Mouse (Mus musculus): Measurements from ENCODE around the gene Adipoq.

The Adipoq gene

DNA sequence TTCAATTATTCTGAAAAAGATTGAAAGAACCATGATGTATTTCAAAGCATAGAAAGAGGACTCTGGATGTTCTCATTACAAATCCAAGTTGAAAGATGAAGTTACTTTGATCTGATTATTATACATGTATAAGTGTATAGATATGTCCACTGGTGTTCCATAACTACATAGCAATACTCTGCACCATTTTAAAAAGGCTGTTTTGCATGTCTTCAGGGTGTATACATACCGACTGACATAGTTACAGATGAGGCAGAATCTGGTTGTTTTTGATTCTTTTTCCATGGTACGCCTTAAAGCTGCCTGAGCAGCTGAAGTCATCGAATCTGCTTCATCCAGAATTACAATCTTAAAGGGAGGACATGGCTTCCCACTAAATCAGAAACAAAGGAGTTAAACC, 30.9 kb upstream of the Adipoq start:
- DNase-seq (ENCODE audit: low spot score), result no peak

DNA sequence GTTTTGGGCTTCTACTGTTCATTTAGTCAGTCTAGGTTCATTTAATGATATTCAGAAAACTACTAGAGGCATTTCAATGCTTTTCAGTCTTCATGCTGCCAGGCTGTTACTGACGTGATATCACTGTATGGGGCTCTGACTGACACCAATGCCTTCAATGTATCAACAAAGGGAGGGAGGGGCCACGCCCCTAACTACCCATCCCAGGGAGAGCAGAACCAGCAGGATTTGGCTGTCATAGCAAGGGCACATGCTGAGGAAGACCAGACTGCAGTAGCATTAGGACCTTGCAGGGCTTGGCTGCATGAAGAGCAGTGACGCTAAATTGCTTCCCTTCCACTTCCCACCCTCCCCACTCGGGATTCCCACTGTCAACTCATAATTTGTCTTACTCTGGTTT, 29.2 kb upstream of the Adipoq start:
- DNase-seq (ENCODE audit: low spot score), result no peak

GRCm38 (mm10) chr16:23122446-23122845, 23.9 kb upstream of the Adipoq start:
- no peak for DNase-seq (ENCODE audit: low spot score)

DNA sequence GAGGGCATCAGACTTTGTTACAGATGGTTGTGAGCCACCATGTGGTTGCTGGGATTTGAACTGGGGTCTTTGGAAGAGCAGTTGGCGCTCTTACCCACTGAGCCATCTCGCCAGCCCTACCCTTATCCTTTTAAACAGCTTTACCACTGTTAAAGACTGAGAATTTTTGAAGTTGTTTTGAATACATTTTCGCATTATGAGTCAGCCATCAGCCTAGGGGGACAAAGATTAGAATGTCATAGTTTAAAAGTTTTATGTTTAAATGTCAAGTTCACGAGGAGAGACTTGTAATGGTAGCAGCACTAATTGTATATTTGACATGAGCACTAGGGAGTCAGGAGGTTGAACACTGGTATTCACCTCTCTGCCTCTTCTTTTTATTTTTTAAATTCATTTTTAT, 23.2 kb upstream of the Adipoq start:
- no peak for DNase-seq (ENCODE audit: low spot score)

GRCm38 (mm10) chr16:23124398-23124797, 21.9 kb upstream of the Adipoq start:
- DNase-seq (ENCODE audit: low spot score), result no peak

DNA sequence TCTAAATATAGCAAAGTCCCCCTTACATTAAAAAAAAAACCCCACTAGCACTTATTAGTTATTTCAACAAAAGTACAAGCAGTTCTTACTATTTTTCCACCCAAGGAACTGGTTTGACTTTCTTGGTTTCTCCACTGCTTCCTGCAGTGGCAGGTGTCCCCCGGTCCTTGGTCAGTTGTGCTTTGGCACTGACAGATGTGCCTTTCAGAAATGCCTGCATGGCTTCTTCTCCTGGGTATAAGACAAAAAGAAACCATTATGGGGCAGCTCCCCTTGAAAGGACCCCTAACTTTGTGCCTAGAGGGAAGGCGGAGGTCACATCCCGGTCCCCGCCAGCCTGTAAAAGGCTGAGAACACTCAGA, 19.0 kb upstream of the Adipoq start:
- no peak for DNase-seq (ENCODE audit: low spot score)

DNA sequence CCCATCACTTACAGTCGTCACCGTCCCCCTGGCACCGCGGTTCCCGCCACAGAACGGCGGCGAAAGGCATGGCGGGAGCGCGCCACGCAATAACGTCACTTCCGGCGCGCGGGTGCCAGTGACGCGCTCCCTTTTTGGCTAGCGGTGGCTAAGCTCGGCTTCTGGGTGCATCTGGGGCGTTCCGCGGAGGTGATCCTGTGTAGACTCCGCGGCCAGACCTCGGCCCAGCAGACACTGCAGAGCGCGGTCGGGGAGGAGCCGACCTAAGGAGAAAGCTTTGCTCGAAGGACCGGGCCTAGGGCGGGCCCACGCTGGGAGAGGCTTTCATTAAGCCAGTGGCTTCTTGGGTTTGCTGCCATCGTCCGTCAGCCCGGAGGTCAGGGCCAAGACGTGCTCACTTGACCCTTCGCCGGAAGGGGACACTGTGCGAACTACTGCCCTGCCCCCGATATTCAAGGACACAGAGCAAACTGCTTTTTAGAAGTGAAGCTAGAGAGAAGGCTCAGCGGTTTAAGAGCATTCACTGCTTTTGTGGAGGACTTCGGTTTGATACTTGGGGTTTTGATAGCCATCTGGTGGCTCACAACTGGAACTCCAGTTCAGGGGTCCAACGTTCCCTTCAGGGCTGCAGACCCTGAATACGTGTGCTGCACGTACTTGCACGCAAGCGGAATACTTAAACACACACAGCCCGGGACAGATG, 18.5 kb upstream of the Adipoq start, which contains the start of gene Rfc4:
Rfc4 (minus strand) TSS at position 65 of the 703 bp plus-strand sequence.
- DNase-seq (ENCODE audit: low spot score), result peak; percentile 94

DNA sequence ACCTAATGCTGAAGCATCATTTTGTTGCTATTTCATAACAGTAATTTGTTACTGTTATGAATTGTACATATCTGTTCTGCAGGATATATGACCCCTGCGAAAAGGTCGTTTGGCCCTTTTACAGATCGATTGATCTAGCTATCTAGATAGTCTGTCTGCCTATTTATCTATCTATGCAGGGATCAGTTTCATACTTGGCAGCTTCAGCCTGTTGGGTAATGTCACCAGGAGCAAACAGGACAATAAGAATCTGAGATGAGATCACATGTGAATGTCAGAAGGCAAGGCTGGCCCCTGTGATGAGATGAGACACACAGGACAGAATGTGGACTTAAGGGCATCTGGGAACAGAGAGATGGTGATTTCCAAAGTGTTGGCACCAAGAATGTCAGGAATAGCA, 16.0 kb upstream of the Adipoq start:
- DNase-seq (ENCODE audit: low spot score), result no peak

DNA sequence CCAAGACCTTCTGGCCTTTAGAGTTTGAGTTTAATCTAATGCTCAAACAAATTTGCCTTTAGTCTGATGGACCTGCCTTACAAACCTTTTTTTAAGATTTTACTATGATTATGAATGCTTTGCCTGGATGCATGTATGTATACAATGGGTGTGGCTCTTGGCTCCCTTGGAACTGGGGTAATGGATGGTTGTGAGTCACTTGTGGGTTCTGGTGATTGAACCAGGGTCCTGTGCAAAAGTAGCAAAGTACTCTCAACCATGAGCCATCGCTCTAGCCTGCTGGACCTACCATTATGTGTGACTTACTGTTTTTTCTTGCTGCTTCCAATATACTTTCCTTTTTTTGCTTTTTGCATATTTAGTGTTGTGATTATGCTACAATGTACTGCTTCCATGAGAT, 14.0 kb upstream of the Adipoq start:
- no peak for DNase-seq (ENCODE audit: low spot score)

GRCm38 (mm10) chr16:23135421-23136149, 10.8 kb upstream of the Adipoq start:
- no peak for DNase-seq (ENCODE audit: low spot score)

- DNase-seq (ENCODE audit: low spot score), result no peak
Measured at GRCm38 (mm10) chr16:23136406-23136970, 9.8 kb upstream of the Adipoq start.

- no peak for DNase-seq (ENCODE audit: low spot score)
Measured at GRCm38 (mm10) chr16:23140911-23141310, 5.4 kb upstream of the Adipoq start.

DNA sequence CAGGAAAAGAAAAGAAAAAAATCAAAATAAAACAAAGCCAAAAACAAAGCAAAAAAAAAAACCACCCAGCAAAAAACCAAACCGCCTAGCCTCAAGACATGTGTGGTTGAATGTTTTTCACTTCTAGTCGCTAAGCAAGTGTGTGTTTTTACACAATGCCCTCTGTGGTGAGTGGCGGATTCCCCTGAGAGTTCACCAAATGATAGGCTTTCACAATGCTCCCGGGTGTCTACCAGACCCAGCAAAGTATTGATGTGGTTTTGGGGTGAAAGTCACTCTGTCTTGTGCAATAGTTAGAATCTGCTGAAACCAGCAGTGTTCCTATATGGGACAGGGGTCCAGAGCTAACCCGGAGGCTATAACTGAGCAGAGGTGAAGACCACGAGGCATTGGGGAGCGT, 2.0 kb upstream of the Adipoq start:
- no peak for DNase-seq (ENCODE audit: low spot score)

DNA sequence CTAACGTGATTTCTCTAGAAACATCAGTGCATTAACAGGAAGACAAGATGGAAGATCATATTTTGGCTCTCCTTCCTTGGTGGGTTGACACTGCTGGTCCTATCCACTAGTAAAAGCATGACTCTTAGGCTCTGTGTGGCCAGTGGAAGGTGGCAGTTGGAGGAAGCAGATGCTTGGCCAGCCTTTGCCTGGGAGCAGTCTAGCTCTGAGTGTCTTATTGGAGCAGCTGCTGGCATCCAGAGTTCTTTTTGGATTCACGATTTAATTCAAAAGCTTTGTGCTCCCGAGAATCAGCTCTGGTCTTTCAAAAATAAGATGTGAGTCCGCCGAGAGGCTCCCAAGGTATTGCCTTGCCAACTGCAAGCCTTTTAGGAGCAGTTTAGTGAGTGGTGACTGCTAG, 1.1 kb upstream of the Adipoq start:
- DNase-seq (ENCODE audit: low spot score), result no peak

GRCm38 (mm10) chr16:23148936-23149335, 2.6 kb downstream of the Adipoq start:
- no peak for DNase-seq (ENCODE audit: low spot score)

DNA sequence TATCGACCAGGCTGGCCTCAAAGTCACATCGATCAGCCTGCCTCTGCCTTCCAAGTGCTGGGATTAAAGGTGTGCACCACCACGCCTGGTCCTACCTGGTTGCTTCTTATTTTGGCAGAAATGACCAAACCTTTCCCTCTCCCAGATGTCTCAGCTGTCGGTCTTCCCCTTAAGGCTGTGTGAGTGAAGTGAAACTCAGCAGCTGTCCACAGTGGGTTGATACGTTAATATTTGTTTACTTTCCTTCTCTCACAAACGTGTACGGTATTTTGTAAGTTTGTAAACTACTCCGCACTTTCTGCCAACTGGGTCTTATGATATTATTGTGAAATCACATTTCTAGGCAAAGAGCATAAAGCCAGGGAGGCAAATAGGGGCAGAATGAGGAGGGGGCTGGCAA, 3.1 kb downstream of the Adipoq start:
- DNase-seq (ENCODE audit: low spot score), result no peak

- DNase-seq (ENCODE audit: low spot score), result no peak
Measured at GRCm38 (mm10) chr16:23151423-23151822, 5.1 kb downstream of the Adipoq start.

DNA sequence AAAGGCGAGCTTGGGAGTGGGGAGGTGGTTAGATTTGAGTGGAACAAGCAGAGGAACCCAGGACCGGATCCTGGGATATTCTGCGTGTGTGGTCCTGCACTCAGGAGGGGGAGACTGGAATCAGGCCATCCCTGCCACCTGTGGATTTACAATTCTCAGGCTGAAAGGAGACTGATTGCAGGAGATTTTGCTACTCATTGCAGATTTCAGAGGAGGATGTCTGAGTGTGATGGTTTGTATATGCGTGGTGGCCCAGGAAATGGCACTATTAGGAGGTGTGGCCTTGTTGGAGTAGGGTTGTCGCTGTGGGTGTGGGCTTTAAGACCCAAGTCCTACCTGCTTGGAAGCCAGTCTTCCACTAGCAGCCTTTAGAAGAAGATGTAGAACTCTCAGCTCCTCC, 7.9 kb downstream of the Adipoq start:
- no peak for DNase-seq (ENCODE audit: low spot score)

GRCm38 (mm10) chr16:23157013-23157412, 10.7 kb downstream of the Adipoq start:
- DNase-seq (ENCODE audit: low spot score), result no peak

- DNase-seq (ENCODE audit: low spot score), result no peak
Measured at GRCm38 (mm10) chr16:23158292-23158691, 12.0 kb downstream of the Adipoq start.

- no peak for DNase-seq (ENCODE audit: low spot score)
Measured at GRCm38 (mm10) chr16:23158957-23159356, 12.6 kb downstream of the Adipoq start.

- DNase-seq (ENCODE audit: low spot score), result no peak
Measured at GRCm38 (mm10) chr16:23159749-23160148, 13.4 kb downstream of the Adipoq start.

GRCm38 (mm10) chr16:23162116-23162515, 15.8 kb downstream of the Adipoq start:
- DNase-seq (ENCODE audit: low spot score), result no peak

Measured in testis, postnatal 10 days (tissue).